Mouse (Mus musculus): ENCODE results near the gene Zfp72. TPM values are rescaled to one million over a fixed set of nuclear protein-coding genes. Genes with fewer than 3 reads are reported as not detected.

Gene Zfp72
- polyA plus RNA-seq, 1 experiment from 2014 or later = 4.5 TPM

MicroRNAs within 50 kb of the gene (microRNA counts, 519-probe panel; counts per million panel counts)
- microRNA mmu-miR-692 = not detected

Small RNA genes lying within 50 kb of the gene (microRNA-seq; reads per million reads assigned to microRNA genes)
- gene Mir692-3 = not detected

Other genes with a start within 250 kb of the Zfp72 start
- gene Exoc3, start 182.1 kb downstream of the Zfp72 start, polyA plus RNA-seq (2015; fragmentation: Nextera tagmentation; extraction: Ambion mirVana) = 61.9 and 65.7 TPM in 2 replicates
- gene Ahrr, start 98.5 kb downstream of the Zfp72 start, polyA plus RNA-seq (2015; fragmentation: Nextera tagmentation; extraction: Ambion mirVana) = 1.4 and 1.5 TPM in 2 replicates
- gene Pdcd6, start 73.3 kb downstream of the Zfp72 start, polyA plus RNA-seq (2015; fragmentation: Nextera tagmentation; extraction: Ambion mirVana) = 91.5 and 105 TPM in 2 replicates
- gene Sdha, start 40.6 kb downstream of the Zfp72 start, polyA plus RNA-seq (2015; fragmentation: Nextera tagmentation; extraction: Ambion mirVana) = 727 and 827 TPM in 2 replicates
- 40.8 and 49.0 TPM in 2 replicates for gene Ccdc127, start 40.5 kb downstream of the Zfp72 start, polyA plus RNA-seq (2015; fragmentation: Nextera tagmentation; extraction: Ambion mirVana)
- 12.8 and 14.7 TPM in 2 replicates for gene Lrrc14b, start 26.8 kb downstream of the Zfp72 start, polyA plus RNA-seq (2015; fragmentation: Nextera tagmentation; extraction: Ambion mirVana)
- gene Ftl1-ps1, start 8.9 kb upstream of the Zfp72 start, polyA plus RNA-seq (2015; fragmentation: Nextera tagmentation; extraction: Ambion mirVana) = 44.8 and 196 TPM in 2 replicates
- gene Zfp825, start 103.2 kb upstream of the Zfp72 start, polyA plus RNA-seq (2015; fragmentation: Nextera tagmentation; extraction: Ambion mirVana) = 15.0 and 18.3 TPM in 2 replicates
- 18.4 and 21.4 TPM in 2 replicates for gene Erap1, start 248.7 kb upstream of the Zfp72 start, polyA plus RNA-seq (2015; fragmentation: Nextera tagmentation; extraction: Ambion mirVana)

Data from heart, embryonic 16.5 days (tissue).